Mouse (Mus musculus): ENCODE results near the gene Mast4.

GRCm38 (mm10) chr13:103262707-103263106 is 71.6 kb downstream of the Mast4 start:
- no peak for TF ChIP-seq POLR2A (IDR thresholded peaks at IDR 0.05; ENCODE audit: control insufficient read depth, extremely low read depth, insufficient read depth, low read length, poor library complexity)
- no peak for TF ChIP-seq CTCF (IDR thresholded peaks at IDR 0.05; ENCODE audit: borderline replicate concordance, control insufficient read depth, extremely low read depth, insufficient read depth, low read length, poor library complexity)

All from thymus, adult 2 months (tissue).